Mouse (Mus musculus) fibroblast of lung, adult 2 months (primary cell): Measurements from ENCODE around the gene Syt3.

Source experiments
- DNase-seq: peaks from one replicate; pipeline ENCODE4 v3.0.0-alpha.2; 2011; ENCODE audit warnings: low read depth

The Syt3 gene

GRCm38 (mm10) chr7:44446070-44446855 is 62.4 kb downstream of the Syt3 start:
- DNase-seq: no peak
